Mouse (Mus musculus): ENCODE measurements around the gene Gpr31b.
"Not testable (repeated sequence)": the region's sequence is repeated elsewhere in the genome, so short reads cannot be mapped to it uniquely, and the experiment has no call there.

The Gpr31b gene

GRCm38 (mm10) chr17:13052124-13052813, at the start of gene Gpr31b:
Gpr31b (minus strand) TSS chr17:13052296.
- DNase-seq (ENCODE audit: low spot score in 2 of 2), result not testable (repeated sequence)

GRCm38 (mm10) chr17:13092960-13093359, 40.9 kb upstream of the Gpr31b start:
- not testable (repeated sequence) for DNase-seq (ENCODE audit: low spot score in 2 of 2)

GRCm38 (mm10) chr17:13092100-13092764, 40.1 kb upstream of the Gpr31b start:
- not testable (repeated sequence) for DNase-seq (ENCODE audit: low spot score in 2 of 2)

GRCm38 (mm10) chr17:13091510-13091909, 39.4 kb upstream of the Gpr31b start:
- not testable (repeated sequence) for DNase-seq (ENCODE audit: low spot score in 2 of 2)

- not testable (repeated sequence) for DNase-seq (ENCODE audit: low spot score in 2 of 2)
Measured at GRCm38 (mm10) chr17:13069227-13069626, 17.1 kb upstream of the Gpr31b start.

GRCm38 (mm10) chr17:13067864-13068385, 15.8 kb upstream of the Gpr31b start:
- DNase-seq (ENCODE audit: low spot score in 2 of 2), result not testable (repeated sequence)

GRCm38 (mm10) chr17:13062882-13063281, 10.8 kb upstream of the Gpr31b start:
- DNase-seq (ENCODE audit: low spot score in 2 of 2), result not testable (repeated sequence)

- not testable (repeated sequence) for DNase-seq (ENCODE audit: low spot score in 2 of 2)
Measured at GRCm38 (mm10) chr17:13060804-13061203, 8.7 kb upstream of the Gpr31b start, which contains the start of gene Tcp10b. Tcp10b (plus strand) TSS chr17:13061104.

GRCm38 (mm10) chr17:13043846-13044673, 8.0 kb downstream of the Gpr31b start:
- peak in 1 of 2 experiments; percentile 26 for DNase-seq (ENCODE audit: low spot score in 2 of 2)

GRCm38 (mm10) chr17:13036627-13037192, 15.4 kb downstream of the Gpr31b start:
- DNase-seq (ENCODE audit: low spot score in 2 of 2), result not testable (repeated sequence)

- DNase-seq (ENCODE audit: low spot score in 2 of 2), result no peak
Measured at GRCm38 (mm10) chr17:13013316-13013715, 38.8 kb downstream of the Gpr31b start.

- DNase-seq (ENCODE audit: low spot score in 2 of 2), result no peak
Measured at GRCm38 (mm10) chr17:13009887-13010286, 42.2 kb downstream of the Gpr31b start.

- DNase-seq (ENCODE audit: low spot score in 2 of 2), result no peak
Measured at GRCm38 (mm10) chr17:13008528-13008927, 43.6 kb downstream of the Gpr31b start.

- peak; percentile 99 for DNase-seq (ENCODE audit: low spot score in 2 of 2)
Measured at GRCm38 (mm10) chr17:13007730-13008425, 44.2 kb downstream of the Gpr31b start.

- no peak for DNase-seq (ENCODE audit: low spot score in 2 of 2)
Measured at GRCm38 (mm10) chr17:13006984-13007383, 45.1 kb downstream of the Gpr31b start.

GRCm38 (mm10) chr17:13006546-13006945, 45.5 kb downstream of the Gpr31b start, which contains the start of gene Sod2:
Sod2 (plus strand) TSS chr17:13006846.
- DNase-seq (ENCODE audit: low spot score in 2 of 2), result not testable (repeated sequence)

GRCm38 (mm10) chr17:13004436-13004835, 47.7 kb downstream of the Gpr31b start:
- DNase-seq (ENCODE audit: low spot score in 2 of 2), result not testable (repeated sequence)

- not testable (repeated sequence) for DNase-seq (ENCODE audit: low spot score in 2 of 2)
Measured at GRCm38 (mm10) chr17:13002243-13002642, 49.9 kb downstream of the Gpr31b start.

All from urinary bladder, postnatal 4 days (tissue).